Mouse (Mus musculus) midbrain, embryonic 16.5 days (tissue): ENCODE results near the gene Zfp709. TPM values are rescaled to one million over a fixed set of nuclear protein-coding genes. Genes with fewer than 3 reads are reported as not detected.
A peak's percentile ranks its signal among the peaks of the same experiment; 100 is the strongest.
"Not testable (repeated sequence)": the region's sequence is repeated elsewhere in the genome, so short reads cannot be mapped to it uniquely, and the experiment has no call there.

Source experiments
- ATAC-seq: fragments of 200-750 bp; cut with Nextera tagmentation; 2 replicates; pipeline ENCODE4 v1.8.0; 2017; ENCODE audit warnings: moderate TSS enrichment
- H3K27ac ChIP-seq: fragments of 300-500 bp; sonication (generic); 2 replicates; pipeline ENCODE4 v1.5.1; 2014; ENCODE audit warnings: mild to moderate bottlenecking, low read length, mixed read lengths
- H3K27me3 ChIP-seq: fragments of 300-500 bp; sonication (generic); 2 replicates; pipeline ENCODE4 v1.6.1; 2014; ENCODE audit warnings: low read depth, low read length, mixed read lengths; ENCODE audit not compliant: control insufficient read depth, insufficient read depth
- H3K36me3 ChIP-seq: fragments of 300-500 bp; sonication (generic); 2 replicates; pipeline ENCODE4 v1.6.1; 2014; ENCODE audit warnings: mild to moderate bottlenecking, low read length, moderate library complexity, mixed read lengths; ENCODE audit not compliant: control insufficient read depth, insufficient read depth
- H3K4me1 ChIP-seq: fragments of 300-500 bp; sonication (generic); 2 replicates; pipeline ENCODE4 v1.6.1; 2014; ENCODE audit warnings: mild to moderate bottlenecking, low read length, mixed read lengths; ENCODE audit not compliant: control insufficient read depth, insufficient read depth
- H3K4me2 ChIP-seq: fragments of 300-500 bp; sonication (generic); 2 replicates; pipeline ENCODE4 v1.6.1; 2014; ENCODE audit warnings: mild to moderate bottlenecking, low read length, mixed read lengths
- H3K4me3 ChIP-seq: fragments of 300-500 bp; sonication (generic); 2 replicates; pipeline ENCODE4 v1.5.1; 2014; ENCODE audit warnings: low read depth, mild to moderate bottlenecking, low read length, moderate library complexity, mixed read lengths
- H3K9ac ChIP-seq: fragments of 300-500 bp; sonication (generic); 2 replicates; pipeline ENCODE4 v1.6.1; 2014; ENCODE audit warnings: low read depth, low read length, mixed read lengths
- H3K9me3 ChIP-seq: fragments of 300-500 bp; sonication (generic); replicated peaks from 2 replicates; pipeline ENCODE4 v1.6.1; 2014; ENCODE audit warnings: mild to moderate bottlenecking, low read length, mixed read lengths; ENCODE audit not compliant: control insufficient read depth, poor library complexity, severe bottlenecking
- WGBS: fragments of 180-500 bp; shearing (Covaris S2); extraction: QIAGEN DNeasy Blood & Tissue Kit; methylation state at CpG from one replicate; pipeline ENCODE4 v1.1.7; 2014; 5-methylcytosine and 5-hydroxymethylcytosine counted together
- polyA plus RNA-seq: library from polyadenylated mRNA; unstranded; fragments of >200 nt; fragmentation: Nextera tagmentation; extraction: Ambion mirVana; gene quantifications from 2 replicates; pipeline ENCODE4 v1.2.1, GENCODE M21; 2015

The Zfp709 gene
- polyA plus RNA-seq, 1 experiment from 2014 or later: 9.6 TPM

DNA sequence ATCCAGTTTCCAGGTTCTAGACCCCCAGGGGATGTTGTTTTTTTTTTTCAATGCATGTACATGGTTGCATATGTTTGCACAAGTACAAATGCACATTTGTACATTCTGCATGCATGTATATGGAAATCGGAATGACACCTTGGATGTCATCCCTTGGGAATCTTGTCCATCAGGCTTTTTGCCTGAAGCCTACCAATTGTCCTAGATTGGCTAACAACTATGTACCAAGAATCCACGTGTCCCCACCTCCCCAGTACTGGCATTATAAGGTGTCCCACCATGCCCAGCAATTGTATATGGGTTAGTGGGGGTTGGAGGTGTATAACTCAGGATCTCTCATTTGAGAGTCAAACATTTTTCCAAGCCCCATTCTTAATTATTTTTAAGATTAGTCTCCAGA lies 30.5 kb downstream of the Zfp709 start:
- peaks cover 8% of the 10 kb centered on the region for H3K4me1 ChIP-seq
- no peak overlapping the region for H3K4me2 ChIP-seq
- 94% methylated on average over 2 of the region's 2 CpGs for WGBS
- H3K27ac ChIP-seq: no peak overlapping the region
- H3K4me3 ChIP-seq: no peak overlapping the region
- no peak for ATAC-seq
- H3K9ac ChIP-seq: no peak overlapping the region
- peaks cover 24% of the 10 kb centered on the region for H3K36me3 ChIP-seq
- H3K9me3 ChIP-seq: no peaks in the 10 kb centered on the region
- no peaks in the 10 kb centered on the region for H3K27me3 ChIP-seq

DNA sequence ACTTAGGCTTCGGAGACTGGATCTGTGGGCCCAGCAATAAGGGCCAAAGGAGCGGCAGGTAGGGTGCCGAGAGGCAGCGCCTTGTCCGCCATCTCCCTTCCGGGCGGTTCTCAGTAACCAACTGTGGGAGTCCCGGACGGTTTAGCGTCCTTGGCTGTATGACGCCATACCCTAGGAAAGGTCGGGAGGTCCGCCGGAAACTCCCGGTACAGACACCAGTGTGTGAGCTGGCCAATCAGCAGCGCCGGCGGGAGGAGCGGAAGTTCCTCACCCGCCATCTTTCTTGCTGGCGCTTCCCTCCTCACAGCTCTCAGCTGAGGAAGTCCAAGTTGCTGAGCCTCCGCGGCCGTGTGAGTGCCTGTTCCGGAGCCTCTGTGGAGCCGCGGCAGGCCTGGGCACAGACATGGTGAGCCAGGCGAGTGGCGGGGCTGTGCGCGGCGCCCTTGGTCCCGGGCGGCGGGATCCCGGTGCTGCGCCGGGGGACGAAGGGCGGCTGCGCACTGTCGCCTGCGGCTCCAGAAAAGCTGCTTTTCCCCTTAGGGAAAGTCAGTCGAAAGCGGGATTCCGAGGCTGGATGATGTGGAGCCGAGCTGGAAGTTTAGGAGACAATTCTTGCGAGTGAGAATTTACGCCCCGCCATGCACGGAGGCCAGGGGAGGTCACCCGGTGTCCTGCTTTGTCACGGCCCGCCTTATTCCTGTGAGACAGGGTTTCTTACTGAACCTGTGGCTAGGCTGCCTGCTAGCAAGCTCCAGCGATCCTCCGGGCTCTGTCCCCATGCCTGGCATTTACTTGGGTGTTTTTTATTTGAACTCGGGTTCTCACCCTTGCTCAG lies 41.0 kb downstream of the Zfp709 start:
- peak overlapping the region; percentile 63 for H3K4me3 ChIP-seq
- ATAC-seq: peak; percentile 99
- H3K4me1 ChIP-seq: peaks cover 9% of the 10 kb centered on the region
- H3K27ac ChIP-seq: peak overlapping the region; percentile 94
- H3K4me2 ChIP-seq: peak overlapping the region; percentile 64
- no peaks in the 10 kb centered on the region for H3K9me3 ChIP-seq
- H3K27me3 ChIP-seq: no peaks in the 10 kb centered on the region
- H3K9ac ChIP-seq: peak overlapping the region; percentile 85
- under 1% methylated on average over 54 of the region's 57 CpGs for WGBS
- H3K36me3 ChIP-seq: peaks cover 6% of the 10 kb centered on the region; the same call in 1 of the 2 replicates

DNA sequence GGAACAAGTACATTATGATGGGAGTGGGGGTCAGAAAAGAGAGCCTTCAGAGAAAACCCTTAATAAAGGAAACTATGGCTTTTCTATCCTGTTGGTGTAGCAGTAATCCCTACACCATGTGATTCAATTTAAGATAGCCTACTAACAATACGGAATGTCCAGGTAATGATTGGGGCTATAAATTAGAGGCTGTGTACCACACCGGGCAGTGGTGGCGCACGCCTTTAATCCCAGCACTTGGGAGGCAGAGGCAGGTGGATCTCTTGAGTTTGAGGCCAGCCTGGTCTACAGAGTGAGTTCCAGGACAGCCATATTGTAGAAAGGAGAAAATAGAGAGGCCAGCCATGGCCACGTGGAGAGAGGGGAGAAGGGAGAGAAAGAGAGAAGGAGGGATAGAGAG lies 44.0 kb downstream of the Zfp709 start:
- ATAC-seq: no peak
- H3K27ac ChIP-seq: no peak overlapping the region
- no peak overlapping the region for H3K9ac ChIP-seq
- no peaks in the 10 kb centered on the region for H3K27me3 ChIP-seq
- peaks cover 14% of the 10 kb centered on the region for H3K36me3 ChIP-seq
- peaks cover 9% of the 10 kb centered on the region for H3K4me1 ChIP-seq
- no peak overlapping the region for H3K4me2 ChIP-seq
- WGBS: over 99% methylated on average over 5 of the region's 5 CpGs
- H3K4me3 ChIP-seq: no peak overlapping the region
- H3K9me3 ChIP-seq: no peaks in the 10 kb centered on the region

DNA sequence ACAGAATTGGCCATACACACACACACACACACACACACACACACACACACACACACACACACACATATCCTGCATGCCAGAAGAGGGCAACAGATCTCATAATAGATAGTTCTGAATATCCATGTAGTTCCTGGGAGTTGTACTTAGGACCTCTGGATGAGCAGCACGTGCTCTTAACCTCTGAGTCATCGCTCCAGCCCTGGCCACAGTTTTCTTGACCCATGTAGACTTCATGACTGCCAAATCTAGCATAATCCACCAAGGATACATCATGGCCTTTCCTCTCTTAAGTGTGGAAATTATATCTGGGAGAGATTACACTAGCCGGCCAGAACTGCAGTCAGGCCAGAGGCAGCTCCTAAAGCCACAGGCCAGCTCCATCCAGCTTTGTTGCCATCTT lies 44.7 kb downstream of the Zfp709 start:
- 98% methylated on average over 3 of the region's 3 CpGs for WGBS
- ATAC-seq: no peak
- Histone ChIP-seq H3K9me3 (no peaks in the 10 kb centered on the region), H3K9ac (no peak overlapping the region), H3K4me1 (peaks cover 9% of the 10 kb centered on the region), H3K4me2 (no peak overlapping the region), H3K27ac (no peak overlapping the region), H3K27me3 (no peaks in the 10 kb centered on the region), H3K36me3 (peaks cover 19% of the 10 kb centered on the region), H3K4me3 (no peak overlapping the region)

DNA sequence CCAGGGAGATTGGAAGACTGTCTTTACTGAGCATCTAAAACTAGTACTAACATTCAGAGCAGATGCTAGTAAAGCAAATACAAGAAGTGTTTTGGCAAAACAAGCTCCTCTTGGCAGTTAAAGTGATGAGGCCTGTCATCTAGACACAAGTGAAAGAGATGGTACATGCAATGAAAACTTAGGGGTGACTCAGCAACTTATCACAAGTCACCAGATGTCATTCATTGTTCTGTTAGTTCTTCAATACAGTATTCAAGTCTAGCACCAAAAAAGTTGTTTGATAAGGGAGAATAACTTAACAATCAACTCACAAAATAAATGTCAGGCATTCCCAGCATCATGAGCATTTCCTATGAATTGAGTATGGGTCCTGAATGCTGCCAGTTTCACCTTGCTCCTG lies 46.0 kb downstream of the Zfp709 start:
- no peaks in the 10 kb centered on the region for H3K27me3 ChIP-seq
- H3K9ac ChIP-seq: no peak overlapping the region
- H3K4me2 ChIP-seq: no peak overlapping the region
- H3K4me3 ChIP-seq: no peak overlapping the region
- peaks cover 9% of the 10 kb centered on the region for H3K4me1 ChIP-seq
- no peak overlapping the region for H3K27ac ChIP-seq
- H3K9me3 ChIP-seq: no peaks in the 10 kb centered on the region
- ATAC-seq: no peak
- peaks cover 20% of the 10 kb centered on the region for H3K36me3 ChIP-seq

DNA sequence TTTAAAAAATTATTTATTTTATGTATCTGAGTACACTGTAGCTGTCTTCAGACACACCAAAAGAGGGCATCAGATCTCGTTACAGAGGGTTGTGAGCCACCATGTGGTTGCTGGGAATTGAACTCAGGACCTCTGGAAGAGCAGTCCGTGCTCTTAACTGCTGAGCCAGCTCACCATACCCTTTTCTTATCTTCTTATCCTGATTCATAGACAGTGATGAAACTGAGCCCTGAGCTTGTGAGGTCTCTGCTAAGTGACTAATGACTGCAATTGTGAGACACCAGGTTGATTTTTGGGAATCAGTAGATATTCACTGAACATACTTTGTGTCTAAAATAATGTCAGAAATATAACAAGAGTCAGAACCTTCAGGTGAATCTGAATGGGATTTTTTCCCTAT lies 56.2 kb downstream of the Zfp709 start:
- WGBS: 91% methylated on average over 2 of the region's 2 CpGs
- not testable (repeated sequence) for H3K27me3 ChIP-seq, H3K4me3 ChIP-seq, H3K9me3 ChIP-seq, H3K9ac ChIP-seq, H3K36me3 ChIP-seq, H3K27ac ChIP-seq, H3K4me1 ChIP-seq, H3K4me2 ChIP-seq, ATAC-seq

DNA sequence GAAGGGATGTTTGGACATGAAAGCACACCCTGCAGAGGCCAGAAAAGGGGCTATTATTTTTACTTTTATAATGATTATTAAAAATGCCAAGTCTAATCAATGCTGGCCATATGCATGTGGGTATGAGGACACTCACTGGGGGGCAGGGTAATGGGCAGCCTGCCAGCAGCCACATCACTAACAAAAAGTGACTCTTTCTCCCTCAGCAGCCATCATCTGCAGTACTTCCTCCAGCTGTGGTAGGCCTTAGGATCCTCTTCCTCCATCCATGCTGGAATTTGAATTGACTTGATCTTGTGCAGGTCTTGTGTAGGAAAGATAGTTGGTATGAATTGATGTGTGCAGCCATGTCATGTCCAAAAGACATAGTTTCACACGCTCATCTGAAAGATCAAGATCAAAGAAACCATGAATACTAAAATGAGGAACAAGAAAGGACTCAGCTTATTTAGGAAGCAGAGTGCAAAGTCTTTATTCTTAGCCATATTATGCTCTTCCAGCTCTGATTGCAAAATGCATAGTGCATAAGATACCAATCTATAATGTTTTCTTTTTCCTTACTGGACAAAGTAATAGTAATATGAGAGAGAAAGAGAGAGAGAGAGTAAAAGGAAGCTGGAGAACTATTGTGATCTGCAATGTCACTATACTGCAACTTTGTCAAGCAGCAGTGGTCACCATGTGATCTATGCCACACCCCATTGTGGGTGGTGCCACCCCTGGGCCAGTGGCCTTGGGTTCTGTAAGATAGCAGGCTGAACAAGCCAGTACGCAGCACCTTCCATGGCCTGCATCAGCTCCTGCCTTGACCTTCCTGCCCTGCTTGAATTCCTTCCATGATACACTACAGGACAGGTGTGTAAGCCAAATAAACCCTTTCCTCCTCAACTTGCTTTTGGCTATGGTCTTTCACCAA lies 58.7 kb downstream of the Zfp709 start:
- Histone ChIP-seq H3K4me3 (no peak overlapping the region), H3K4me2 (no peak overlapping the region), H3K27me3 (no peaks in the 10 kb centered on the region), H3K27ac (no peak overlapping the region), H3K9me3 (no peaks in the 10 kb centered on the region), H3K4me1 (no peaks in the 10 kb centered on the region), H3K36me3 (no peaks in the 10 kb centered on the region), H3K9ac (no peak overlapping the region)
- 83% methylated on average over 2 of the region's 2 CpGs for WGBS
- ATAC-seq: no peak

DNA sequence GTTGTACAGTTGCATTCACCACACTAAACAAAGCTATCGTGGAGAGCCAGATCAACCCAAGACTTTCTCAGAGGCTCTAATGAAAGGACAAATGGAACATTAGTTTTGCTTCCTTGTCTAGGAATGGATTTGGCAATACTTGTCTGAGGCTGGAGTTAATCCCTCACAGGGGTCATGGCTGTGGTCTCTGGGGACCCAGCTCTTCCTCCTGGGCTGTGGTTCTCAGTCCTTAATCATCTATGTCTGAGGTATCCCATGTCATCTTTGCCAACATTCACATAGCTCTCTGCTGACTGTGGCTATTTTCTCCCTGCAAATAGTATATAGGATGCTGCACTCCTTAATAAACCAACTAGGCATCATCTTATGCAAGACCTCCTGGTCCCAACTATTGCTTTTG lies 60.0 kb downstream of the Zfp709 start:
- H3K4me3 ChIP-seq: no peak overlapping the region
- H3K27me3 ChIP-seq: no peaks in the 10 kb centered on the region; the same call in none of the 2 replicates
- no peaks in the 10 kb centered on the region for H3K9me3 ChIP-seq
- no peak overlapping the region for H3K27ac ChIP-seq
- ATAC-seq: no peak
- no peak overlapping the region for H3K4me2 ChIP-seq
- no peaks in the 10 kb centered on the region for H3K36me3 ChIP-seq
- H3K9ac ChIP-seq: no peak overlapping the region
- WGBS: 72% methylated on average over 1 of the region's 1 CpGs
- H3K4me1 ChIP-seq: no peaks in the 10 kb centered on the region
